Mouse (Mus musculus): ENCODE measurements around the gene Col26a1. TPM values are rescaled to one million over a fixed set of nuclear protein-coding genes. Genes with fewer than 3 reads are reported as not detected.

Col26a1 gene
- polyA plus RNA-seq, 1 experiment = 0.04 TPM

DNA sequence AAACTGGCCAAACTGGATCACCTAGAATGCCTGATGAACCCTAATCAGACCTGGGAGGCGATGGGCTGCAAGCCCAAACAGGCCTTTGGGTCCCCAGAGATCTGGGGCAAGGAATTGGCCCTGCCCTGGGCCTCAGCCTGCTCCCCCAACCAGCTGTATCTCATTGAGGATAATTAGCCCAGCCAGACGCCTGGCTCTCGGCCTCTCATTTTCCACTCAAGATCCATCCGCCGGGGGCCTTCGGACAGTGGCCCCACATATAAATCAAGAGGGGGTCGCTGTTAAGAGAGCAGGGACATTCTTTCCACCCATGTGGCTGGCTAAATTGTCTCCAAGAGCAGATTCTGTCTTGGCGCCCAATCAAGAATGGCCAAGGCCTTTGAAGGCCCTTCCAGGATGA is 178.9 kb downstream of the Col26a1 start:
- Histone ChIP-seq H3K4me1 (ENCODE audit: control insufficient read depth, insufficient read depth, insufficient read length, low read length) (no peaks in the 10 kb centered on the region; the same call in 1 of the 2 replicates), H3K27me3 (ENCODE audit: control insufficient read depth, insufficient read depth, low read length) (no peaks in the 10 kb centered on the region), H3K4me3 (ENCODE audit: low read depth, low read length) (no peak overlapping the region), H3K36me3 (ENCODE audit: control insufficient read depth, insufficient read depth, low read length) (no peaks in the 10 kb centered on the region), H3K27ac (ENCODE audit: insufficient read depth, low read depth, low read length) (no peak overlapping the region)
- TF ChIP-seq CTCF (IDR thresholded peaks at IDR 0.05; ENCODE audit: extremely low read depth, insufficient read length, insufficient replicate concordance, low read depth, low read length) = no peak
- no peak for TF ChIP-seq POLR2A (IDR thresholded peaks at IDR 0.05; ENCODE audit: low read depth, low read length)
- WGBS = 82% methylated on average over 8 of the region's 8 CpGs

DNA sequence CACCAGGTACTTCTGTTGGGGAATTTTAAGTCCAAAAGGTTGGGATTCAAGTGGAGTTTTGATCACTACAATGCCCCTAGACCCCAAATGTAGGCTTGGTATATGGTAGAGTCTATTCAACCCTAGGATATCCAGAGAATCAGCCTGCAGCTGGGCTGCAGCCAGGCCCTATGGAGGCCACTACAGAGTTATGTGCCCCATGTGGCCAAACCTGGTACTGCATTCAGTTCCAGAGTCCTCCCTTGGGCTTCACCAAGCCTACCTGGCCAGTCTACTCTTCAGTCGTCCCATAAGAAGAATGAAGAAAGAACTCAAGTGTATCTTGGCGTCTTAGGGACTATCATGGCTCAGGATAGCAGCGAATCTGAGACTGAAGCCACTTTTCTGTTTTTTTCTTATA is 179.3 kb downstream of the Col26a1 start:
- Histone ChIP-seq H3K4me1 (ENCODE audit: control insufficient read depth, insufficient read depth, insufficient read length, low read length) (no peaks in the 10 kb centered on the region; the same call in 1 of the 2 replicates), H3K4me3 (ENCODE audit: low read depth, low read length) (no peak overlapping the region), H3K27me3 (ENCODE audit: control insufficient read depth, insufficient read depth, low read length) (no peaks in the 10 kb centered on the region), H3K27ac (ENCODE audit: insufficient read depth, low read depth, low read length) (no peak overlapping the region), H3K36me3 (ENCODE audit: control insufficient read depth, insufficient read depth, low read length) (no peaks in the 10 kb centered on the region)
- peak; percentile 73; the same call in 1 of the 2 replicates for TF ChIP-seq CTCF (IDR thresholded peaks at IDR 0.05; ENCODE audit: extremely low read depth, insufficient read length, insufficient replicate concordance, low read depth, low read length)
- TF ChIP-seq POLR2A (IDR thresholded peaks at IDR 0.05; ENCODE audit: low read depth, low read length) = no peak
- 32% methylated on average over 3 of the region's 3 CpGs for WGBS

DNA sequence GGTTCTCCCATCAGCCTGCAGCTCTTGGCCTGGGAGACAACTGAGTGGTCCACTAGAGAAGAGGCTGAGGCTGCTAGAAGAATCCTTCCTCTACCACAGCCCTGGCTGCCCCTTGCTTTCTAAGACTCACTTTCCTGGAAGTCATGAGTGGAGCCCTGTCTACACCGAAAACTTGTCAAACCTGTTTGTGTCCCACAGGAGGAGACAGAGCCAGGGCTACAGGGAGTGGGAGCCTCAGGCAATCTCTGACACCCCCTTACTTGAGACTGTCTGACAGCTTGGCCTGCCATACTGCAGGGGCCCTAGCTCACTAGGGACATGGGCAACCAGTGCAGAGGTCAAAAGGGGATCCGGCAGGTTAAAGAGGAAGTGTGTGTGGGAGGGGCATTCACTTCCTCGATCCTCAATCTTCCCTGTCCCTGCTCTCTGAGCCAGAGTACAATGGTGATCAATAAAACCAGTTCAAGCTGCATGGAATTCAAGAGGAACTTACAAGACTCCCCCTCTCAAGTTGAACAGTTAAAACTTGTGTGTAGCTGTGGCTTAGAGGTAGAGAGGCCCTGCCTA is 180.8 kb downstream of the Col26a1 start:
- TF ChIP-seq CTCF (IDR thresholded peaks at IDR 0.05; ENCODE audit: extremely low read depth, insufficient read length, insufficient replicate concordance, low read depth, low read length) (no peak), POLR2A (IDR thresholded peaks at IDR 0.05; ENCODE audit: low read depth, low read length) (no peak)
- no peaks in the 10 kb centered on the region for H3K36me3 ChIP-seq (ENCODE audit: control insufficient read depth, insufficient read depth, low read length)
- WGBS = 15% methylated on average over 3 of the region's 3 CpGs
- peak overlapping the region; percentile 17; the same call in 1 of the 2 replicates for H3K27ac ChIP-seq (ENCODE audit: insufficient read depth, low read depth, low read length)
- no peaks in the 10 kb centered on the region; the same call in 1 of the 2 replicates for H3K4me1 ChIP-seq (ENCODE audit: control insufficient read depth, insufficient read depth, insufficient read length, low read length)
- H3K4me3 ChIP-seq (ENCODE audit: low read depth, low read length) = no peak overlapping the region; the same call in 1 of the 2 replicates
- no peaks in the 10 kb centered on the region for H3K27me3 ChIP-seq (ENCODE audit: control insufficient read depth, insufficient read depth, low read length)

GRCm38 (mm10) chr5:136697618-136698017 is 185.4 kb downstream of the Col26a1 start:
- no peak for TF ChIP-seq POLR2A (IDR thresholded peaks at IDR 0.05; ENCODE audit: low read depth, low read length)
- TF ChIP-seq CTCF (IDR thresholded peaks at IDR 0.05; ENCODE audit: extremely low read depth, insufficient read length, insufficient replicate concordance, low read depth, low read length) = no peak
- Histone ChIP-seq H3K27me3 (ENCODE audit: control insufficient read depth, insufficient read depth, low read length) (no peaks in the 10 kb centered on the region), H3K4me3 (ENCODE audit: low read depth, low read length) (no peak overlapping the region), H3K4me1 (ENCODE audit: control insufficient read depth, insufficient read depth, insufficient read length, low read length) (no peaks in the 10 kb centered on the region; the same call in 1 of the 2 replicates), H3K36me3 (ENCODE audit: control insufficient read depth, insufficient read depth, low read length) (no peaks in the 10 kb centered on the region), H3K27ac (ENCODE audit: insufficient read depth, low read depth, low read length) (no peak overlapping the region)
- WGBS = 82% methylated on average over 9 of the region's 9 CpGs

DNA sequence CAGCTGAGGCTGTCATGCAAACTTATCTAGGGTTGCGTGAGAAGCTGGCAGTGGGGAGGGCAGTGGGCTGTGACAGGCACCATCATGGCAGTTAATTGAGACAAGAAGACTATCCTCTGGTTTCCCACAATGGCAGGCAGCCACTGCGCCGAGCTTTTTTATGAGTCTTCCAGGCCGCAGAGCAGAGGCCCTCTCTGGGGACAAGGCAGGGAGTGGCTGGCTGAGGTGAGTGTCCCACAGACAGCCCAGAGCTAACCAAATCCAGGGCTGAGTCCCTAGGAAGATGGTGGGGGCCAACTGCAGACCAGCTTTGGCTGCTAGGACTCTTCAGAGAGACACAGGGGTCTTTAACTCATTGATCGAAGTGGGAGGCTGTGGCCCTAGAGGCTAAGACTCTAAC is 186.5 kb downstream of the Col26a1 start:
- Histone ChIP-seq H3K4me3 (ENCODE audit: low read depth, low read length) (no peak overlapping the region), H3K27me3 (ENCODE audit: control insufficient read depth, insufficient read depth, low read length) (no peaks in the 10 kb centered on the region), H3K36me3 (ENCODE audit: control insufficient read depth, insufficient read depth, low read length) (no peaks in the 10 kb centered on the region), H3K27ac (ENCODE audit: insufficient read depth, low read depth, low read length) (no peak overlapping the region), H3K4me1 (ENCODE audit: control insufficient read depth, insufficient read depth, insufficient read length, low read length) (no peaks in the 10 kb centered on the region)
- TF ChIP-seq POLR2A (IDR thresholded peaks at IDR 0.05; ENCODE audit: low read depth, low read length) (no peak), CTCF (IDR thresholded peaks at IDR 0.05; ENCODE audit: extremely low read depth, insufficient read length, insufficient replicate concordance, low read depth, low read length) (no peak)
- WGBS = 73% methylated on average over 5 of the region's 5 CpGs

DNA sequence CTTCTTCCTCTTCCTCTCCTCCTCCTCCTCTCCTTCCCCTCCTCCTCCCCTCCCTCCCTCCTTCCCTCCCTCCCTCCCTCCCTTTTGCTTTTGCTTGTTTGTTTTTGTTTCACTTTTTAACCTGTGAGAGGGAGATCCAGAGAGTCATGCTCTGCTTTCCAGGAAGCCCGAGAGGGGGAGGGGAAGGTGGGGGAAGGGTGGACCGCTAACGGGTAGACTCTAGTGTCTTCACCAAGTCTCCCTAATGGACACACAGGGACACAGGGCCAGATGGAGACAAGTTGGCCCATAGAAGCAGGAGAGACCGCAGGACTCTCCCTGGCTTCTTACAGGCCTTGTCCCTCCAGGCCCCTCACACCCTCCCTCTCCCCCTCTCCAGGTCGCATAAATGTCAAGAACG is 188.0 kb downstream of the Col26a1 start:
- no peak overlapping the region for H3K27ac ChIP-seq (ENCODE audit: insufficient read depth, low read depth, low read length)
- TF ChIP-seq CTCF (IDR thresholded peaks at IDR 0.05; ENCODE audit: extremely low read depth, insufficient read length, insufficient replicate concordance, low read depth, low read length) (no peak), POLR2A (IDR thresholded peaks at IDR 0.05; ENCODE audit: low read depth, low read length) (no peak)
- no peaks in the 10 kb centered on the region for H3K36me3 ChIP-seq (ENCODE audit: control insufficient read depth, insufficient read depth, low read length)
- no peak overlapping the region for H3K4me3 ChIP-seq (ENCODE audit: low read depth, low read length)
- whole genome bisulfite sequencing = 60% methylated on average over 6 of the region's 6 CpGs
- H3K27me3 ChIP-seq (ENCODE audit: control insufficient read depth, insufficient read depth, low read length) = no peaks in the 10 kb centered on the region
- no peaks in the 10 kb centered on the region for H3K4me1 ChIP-seq (ENCODE audit: control insufficient read depth, insufficient read depth, insufficient read length, low read length)

GRCm38 (mm10) chr5:136693418-136693817 is 189.6 kb downstream of the Col26a1 start:
- H3K27me3 ChIP-seq (ENCODE audit: control insufficient read depth, insufficient read depth, low read length) = no peaks in the 10 kb centered on the region
- no peak overlapping the region for H3K27ac ChIP-seq (ENCODE audit: insufficient read depth, low read depth, low read length)
- H3K4me3 ChIP-seq (ENCODE audit: low read depth, low read length) = no peak overlapping the region
- H3K36me3 ChIP-seq (ENCODE audit: control insufficient read depth, insufficient read depth, low read length) = no peaks in the 10 kb centered on the region
- TF ChIP-seq POLR2A (IDR thresholded peaks at IDR 0.05; ENCODE audit: low read depth, low read length) (no peak), CTCF (IDR thresholded peaks at IDR 0.05; ENCODE audit: extremely low read depth, insufficient read length, insufficient replicate concordance, low read depth, low read length) (no peak)
- 76% methylated on average over 7 of the region's 7 CpGs for WGBS
- no peaks in the 10 kb centered on the region for H3K4me1 ChIP-seq (ENCODE audit: control insufficient read depth, insufficient read depth, insufficient read length, low read length)

Measured in small intestine, adult 2 months (tissue).